Mouse (Mus musculus) forebrain, embryonic 14.5 days (tissue): Measurements from ENCODE around the gene Prss43. TPM values are rescaled to one million over a fixed set of nuclear protein-coding genes. Genes with fewer than 3 reads are reported as not detected.

ENCODE experiments used
- ATAC-seq: fragments of 200-750 bp; cut with Nextera tagmentation; 2 replicates; pipeline ENCODE4 v1.8.0; 2017; ENCODE audit warnings: mild to moderate bottlenecking, moderate library complexity
- DNase-seq: peaks from one replicate; pipeline ENCODE4 v3.0.0-alpha.2; 2015; ENCODE audit warnings: low spot score
- H3K27ac ChIP-seq: fragments of 300-500 bp; sonication (generic); 2 replicates; pipeline ENCODE4 v1.5.1; 2014; ENCODE audit warnings: low read depth, mild to moderate bottlenecking, control low read depth, low read length, moderate library complexity
- H3K27me3 ChIP-seq: fragments of 300-500 bp; sonication (generic); replicated peaks from 2 replicates; pipeline ENCODE4 v1.6.1; 2014; ENCODE audit warnings: low read length, control low read depth, mixed read lengths; ENCODE audit not compliant: control insufficient read depth, insufficient read depth
- H3K36me3 ChIP-seq: fragments of 300-500 bp; sonication (generic); 2 replicates; pipeline ENCODE4 v1.6.1; 2014; ENCODE audit warnings: low read length, control low read depth; ENCODE audit not compliant: control insufficient read depth, insufficient read depth
- H3K4me1 ChIP-seq: fragments of 300-500 bp; sonication (generic); 2 replicates; pipeline ENCODE4 v1.6.1; 2014; ENCODE audit warnings: antibody characterized with exemption, low read length, control low read depth; ENCODE audit not compliant: control insufficient read depth, insufficient read depth
- H3K4me2 ChIP-seq: fragments of 300-500 bp; sonication (generic); 2 replicates; pipeline ENCODE4 v1.6.1; 2014; ENCODE audit warnings: mild to moderate bottlenecking, control low read depth, low read length
- H3K4me3 ChIP-seq: fragments of 300-500 bp; sonication (generic); 2 replicates; pipeline ENCODE4 v1.5.1; 2014; ENCODE audit warnings: low read depth, low read length, control low read depth
- H3K9ac ChIP-seq: fragments of 300-500 bp; sonication (generic); 2 replicates; pipeline ENCODE4 v1.6.1; 2014; ENCODE audit warnings: mild to moderate bottlenecking, low read length, control low read depth, moderate library complexity
- H3K9me3 ChIP-seq: fragments of 300-500 bp; sonication (generic); replicated peaks from 2 replicates; pipeline ENCODE4 v1.6.1; 2016; ENCODE audit warnings: low read length, control low read depth, mixed read lengths; ENCODE audit not compliant: control insufficient read depth
- WGBS: fragments of 180-500 bp; shearing (Covaris S2); extraction: QIAGEN DNeasy Blood & Tissue Kit; methylation state at CpG from one replicate; pipeline ENCODE4 v1.1.7; 2014; 5-methylcytosine and 5-hydroxymethylcytosine counted together
- polyA plus RNA-seq: library from polyadenylated mRNA; unstranded; fragments of >200 nt; fragmentation: Nextera tagmentation; extraction: Ambion mirVana; gene quantifications from 2 replicates; pipeline ENCODE4 v1.2.1, GENCODE M21; 2014

Prss43 gene
- polyA plus RNA-seq, 1 experiment from 2014 or later, result not detected

DNA sequence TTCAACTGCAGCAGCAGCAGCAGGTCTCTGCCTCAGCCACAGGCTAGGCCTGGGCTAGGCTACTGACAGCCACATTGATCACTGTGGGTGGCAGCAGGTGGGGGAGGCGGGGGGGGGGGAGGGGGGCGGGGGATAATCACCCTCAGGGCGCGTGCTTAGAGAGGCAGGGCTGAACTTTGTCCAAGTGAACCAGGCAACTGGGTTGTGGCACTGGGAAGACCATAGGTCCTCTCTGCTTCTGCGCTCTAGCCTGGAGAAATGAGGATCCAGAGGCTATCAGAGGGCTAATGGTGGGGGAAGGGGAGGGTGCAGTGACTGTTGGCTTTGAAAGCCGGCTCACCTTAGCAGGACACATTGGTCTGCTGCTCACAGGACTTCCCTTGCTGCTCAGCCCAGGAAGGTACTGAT, 48.8 kb downstream of the Prss43 start:
- 28% methylated on average over 4 of the region's 6 CpGs for WGBS
- no peak overlapping the region for H3K9ac ChIP-seq
- no peak; the same call in 1 of the 2 replicates for ATAC-seq

DNA sequence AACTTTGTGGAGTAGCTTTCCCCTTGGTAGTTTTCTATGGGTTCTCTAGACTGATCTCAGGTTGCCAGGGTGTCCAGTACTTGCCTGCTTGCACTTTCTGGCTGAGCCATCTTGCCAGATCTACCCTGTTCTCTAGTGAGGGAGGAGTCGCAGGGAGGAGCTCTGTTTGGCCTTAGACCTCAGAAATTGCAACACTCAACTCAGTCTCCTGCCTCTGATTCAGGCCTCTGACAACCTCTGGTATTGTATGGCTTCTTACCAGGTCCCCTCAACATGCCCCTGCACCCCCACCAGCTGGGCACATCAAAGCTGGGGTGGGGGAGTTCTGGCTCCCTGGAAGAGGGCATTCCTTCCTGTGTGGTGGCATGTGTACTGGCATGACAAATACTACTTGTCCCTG, 50.9 kb downstream of the Prss43 start:
- Histone ChIP-seq H3K36me3 (no peaks in the 10 kb centered on the region), H3K27me3 (peaks cover 38% of the 10 kb centered on the region), H3K9ac (no peak overlapping the region), H3K4me3 (no peak overlapping the region), H3K9me3 (no peaks in the 10 kb centered on the region), H3K4me2 (no peak overlapping the region), H3K27ac (no peak overlapping the region), H3K4me1 (peaks cover 12% of the 10 kb centered on the region)
- no peak for DNase-seq
- 100% methylated on average over 1 of the region's 1 CpGs for WGBS
- ATAC-seq, result no peak

More for the DNA sequence above, 48.8 kb downstream of the Prss43 start:
- no peak overlapping the region for H3K4me3 ChIP-seq
- H3K4me1 ChIP-seq, result peaks cover 12% of the 10 kb centered on the region
- H3K36me3 ChIP-seq, result no peaks in the 10 kb centered on the region
- H3K27ac ChIP-seq, result no peak overlapping the region
- H3K9me3 ChIP-seq, result no peaks in the 10 kb centered on the region
- DNase-seq, result no peak
- peaks cover 31% of the 10 kb centered on the region for H3K27me3 ChIP-seq
- no peak overlapping the region for H3K4me2 ChIP-seq

DNA sequence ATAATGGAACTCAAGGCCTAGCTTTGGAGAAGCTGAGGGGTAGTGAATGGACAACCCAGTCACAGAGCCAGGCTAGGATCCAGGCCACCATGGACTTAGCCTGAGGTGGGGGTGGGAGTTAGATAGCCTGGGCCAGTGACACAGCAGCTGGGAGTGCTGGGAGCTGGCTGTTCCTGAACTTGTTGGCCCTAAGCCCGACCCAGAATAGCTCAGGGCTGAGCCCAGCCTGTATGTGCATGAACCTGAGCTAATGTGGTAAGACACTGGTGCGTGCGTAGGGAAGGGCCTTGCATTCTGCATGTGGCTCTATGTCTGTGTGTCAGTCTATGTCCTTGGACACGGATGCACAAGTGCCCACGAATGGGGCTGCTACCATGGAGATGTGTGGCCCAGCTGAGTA, 51.4 kb downstream of the Prss43 start:
- Histone ChIP-seq H3K36me3 (no peaks in the 10 kb centered on the region), H3K4me2 (no peak overlapping the region), H3K9ac (no peak overlapping the region), H3K27me3 (peaks cover 33% of the 10 kb centered on the region), H3K27ac (no peak overlapping the region), H3K9me3 (no peaks in the 10 kb centered on the region), H3K4me3 (no peak overlapping the region), H3K4me1 (peaks cover 12% of the 10 kb centered on the region)
- 86% methylated on average over 5 of the region's 5 CpGs for WGBS
- ATAC-seq (no peak), DNase-seq (no peak)

DNA sequence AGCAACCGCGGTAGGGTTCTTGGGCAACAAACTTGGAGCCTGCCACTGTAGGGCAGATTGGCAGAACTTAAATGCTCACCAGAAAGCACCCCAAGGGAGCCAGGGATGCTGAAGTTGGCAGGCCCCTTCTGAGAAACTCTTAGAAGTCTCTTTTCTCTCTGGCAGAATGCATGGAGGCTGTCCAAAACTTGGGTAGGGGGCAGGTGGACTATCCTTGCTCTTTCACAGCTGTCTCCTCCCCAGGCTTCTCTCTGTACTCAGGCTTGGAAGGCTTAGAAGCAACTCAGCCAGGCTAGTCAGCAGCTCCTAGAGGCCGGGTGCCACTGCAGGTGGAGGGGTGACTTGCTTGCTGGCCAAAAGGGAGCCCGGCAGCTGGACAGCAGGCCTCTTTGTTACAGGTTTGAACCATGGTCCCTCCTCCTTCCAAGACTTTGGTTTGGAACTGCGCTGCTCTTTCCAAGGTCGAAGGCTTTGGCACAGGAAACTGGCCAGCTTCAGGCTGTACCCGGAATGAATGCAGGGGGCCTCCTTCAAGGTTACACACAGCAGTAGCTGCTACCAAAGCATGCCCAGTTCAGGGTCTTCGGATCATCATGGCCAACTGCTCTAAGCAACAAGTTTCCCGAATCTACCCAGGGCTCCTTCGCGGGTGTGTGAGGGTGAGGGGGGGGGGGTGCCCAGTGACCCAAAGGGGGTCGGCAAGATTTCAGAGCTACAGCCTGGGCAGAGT, 52.9 kb downstream of the Prss43 start, which contains the start of gene Als2cl:
TSS of gene Als2cl (plus strand) at position 680 of the 730 bp plus-strand sequence.
- Histone ChIP-seq H3K27ac (no peak within 1 kb of the TSS), H3K27me3 (peaks cover 27% of the 10 kb centered on the region), H3K36me3 (no peaks in the 10 kb centered on the region), H3K4me2 (peak within 1 kb of the TSS; percentile 76), H3K4me1 (peaks cover 5% of the 10 kb centered on the region), H3K4me3 (peak within 1 kb of the TSS; percentile 38), H3K9me3 (no peaks in the 10 kb centered on the region), H3K9ac (peak within 1 kb of the TSS; percentile 41; the same call in 1 of the 2 replicates)
- no peak for DNase-seq
- peak; percentile 11; the same call in 1 of the 2 replicates for ATAC-seq
- 13% methylated on average over 12 of the region's 12 CpGs for WGBS

DNA sequence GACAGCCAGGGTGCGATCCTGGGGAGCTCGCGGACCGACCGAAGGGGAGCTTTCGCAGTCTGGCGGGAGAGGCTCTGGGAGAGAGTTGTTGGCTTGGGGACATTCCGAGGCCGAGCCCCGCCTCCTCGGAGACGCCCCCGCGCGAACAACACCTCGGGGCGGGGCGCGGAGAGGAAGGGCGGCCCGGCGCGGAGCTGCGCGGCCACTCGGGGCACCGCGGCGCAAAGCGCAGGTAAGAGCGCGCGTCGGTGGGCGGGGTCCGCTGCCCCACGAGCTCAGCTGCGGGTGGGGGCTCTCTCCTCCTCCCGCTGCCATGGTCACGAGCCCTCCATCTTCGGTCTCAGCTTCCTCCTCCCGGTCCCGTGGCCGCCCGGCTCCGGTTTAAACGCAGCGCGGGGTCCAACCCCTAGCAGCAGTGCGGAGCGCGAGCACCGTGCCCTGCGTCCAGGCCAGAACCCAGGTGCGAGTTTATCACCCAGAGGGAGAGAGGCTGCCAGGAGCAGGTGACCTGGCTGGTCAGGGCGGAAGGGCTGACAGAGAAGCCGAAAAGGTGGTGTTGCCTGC, 53.6 kb downstream of the Prss43 start, which contains the start of gene Tmie:
TSS of gene Tmie (minus strand) at position 116 of the 564 bp plus-strand sequence.
- peak within 1 kb of the TSS; percentile 41; the same call in 1 of the 2 replicates for H3K9ac ChIP-seq
- WGBS, result under 1% methylated on average over 53 of the region's 57 CpGs
- H3K27me3 ChIP-seq, result peaks cover 27% of the 10 kb centered on the region
- no peaks in the 10 kb centered on the region for H3K4me1 ChIP-seq
- H3K4me3 ChIP-seq, result peak within 1 kb of the TSS; percentile 38
- H3K27ac ChIP-seq, result no peak within 1 kb of the TSS
- no peak for DNase-seq
- peak within 1 kb of the TSS; percentile 76 for H3K4me2 ChIP-seq
- H3K36me3 ChIP-seq, result no peaks in the 10 kb centered on the region
- peak; percentile 23; the same call in 1 of the 2 replicates for ATAC-seq
- H3K9me3 ChIP-seq, result no peaks in the 10 kb centered on the region

DNA sequence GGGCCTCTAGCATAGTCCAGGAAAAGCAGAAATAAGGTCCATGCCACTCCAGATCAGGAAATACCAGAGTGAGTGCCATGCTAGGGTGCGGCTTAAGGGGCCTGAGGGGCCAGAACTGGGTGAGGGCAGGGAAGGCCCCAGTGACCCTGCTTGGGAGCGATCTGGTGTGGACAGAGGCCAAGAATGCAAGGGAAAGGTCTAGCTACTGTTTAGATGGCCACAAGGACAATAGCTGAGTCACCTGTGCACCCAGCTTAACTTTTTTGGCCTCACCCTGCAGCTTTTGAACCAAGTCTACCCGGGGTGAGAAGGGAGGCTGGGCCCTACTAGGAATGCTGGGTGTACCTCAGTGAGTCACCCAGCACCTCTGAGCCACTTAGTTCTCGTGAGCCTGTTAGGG, 54.3 kb downstream of the Prss43 start:
- no peaks in the 10 kb centered on the region for H3K9me3 ChIP-seq
- H3K9ac ChIP-seq, result no peak overlapping the region
- DNase-seq (no peak), ATAC-seq (no peak)
- H3K4me2 ChIP-seq, result peak overlapping the region; percentile 76; the same call in 1 of the 2 replicates
- no peak overlapping the region for H3K4me3 ChIP-seq
- H3K36me3 ChIP-seq, result no peaks in the 10 kb centered on the region
- 74% methylated on average over 4 of the region's 4 CpGs for WGBS
- H3K4me1 ChIP-seq, result no peaks in the 10 kb centered on the region
- peaks cover 27% of the 10 kb centered on the region for H3K27me3 ChIP-seq
- no peak overlapping the region for H3K27ac ChIP-seq

Other genes with a start within 250 kb of the Prss43 start
- 25.3 and 26.8 TPM in 2 replicates for gene Nradd, start 202.2 kb upstream of the Prss43 start, polyA plus RNA-seq
- 0.86 and 2.7 TPM in 2 replicates for gene Nbeal2, start 172.5 kb upstream of the Prss43 start, polyA plus RNA-seq
- 119 and 120 TPM in 2 replicates for gene Ccdc12, start 170.2 kb upstream of the Prss43 start, polyA plus RNA-seq
- 0.33 TPM in 1 of 2 replicates, not detected in the other for gene Myl3, start 84.8 kb upstream of the Prss43 start, polyA plus RNA-seq
- gene Pth1r, start 79.5 kb upstream of the Prss43 start, polyA plus RNA-seq, result 4.0 and 4.7 TPM in 2 replicates
- gene Prss42, start 28.5 kb upstream of the Prss43 start, polyA plus RNA-seq, result not detected in 2 replicates
- not detected in 2 replicates for gene Prss44, start 12.7 kb upstream of the Prss43 start, polyA plus RNA-seq
- gene Prss45, start 7.9 kb downstream of the Prss43 start, polyA plus RNA-seq, result 0.38 TPM in 1 of 2 replicates, not detected in the other
- not detected in 2 replicates for gene Prss46, start 17.8 kb downstream of the Prss43 start, polyA plus RNA-seq
- not detected in 2 replicates for gene Prss50, start 31.3 kb downstream of the Prss43 start, polyA plus RNA-seq
- gene Als2cl, start 53.2 kb downstream of the Prss43 start, polyA plus RNA-seq, result 0.54 and 0.62 TPM in 2 replicates
- gene Tmie, start 53.4 kb downstream of the Prss43 start, polyA plus RNA-seq, result 0.30 and 0.40 TPM in 2 replicates
- not detected in 2 replicates for gene Fam240a, start 90.2 kb downstream of the Prss43 start, polyA plus RNA-seq
- gene Tdgf1, start 119.5 kb downstream of the Prss43 start, polyA plus RNA-seq, result not detected in 2 replicates
- 0.33 and 0.37 TPM in 2 replicates for gene Lrrc2, start 124.9 kb downstream of the Prss43 start, polyA plus RNA-seq
- not detected in 2 replicates for gene Rtp3, start 163.9 kb downstream of the Prss43 start, polyA plus RNA-seq
- gene Ltf, start 192.6 kb downstream of the Prss43 start, polyA plus RNA-seq, result 0.42 and 0.90 TPM in 2 replicates
- gene Ccrl2, start 230.8 kb downstream of the Prss43 start, polyA plus RNA-seq, result 1.3 and 1.4 TPM in 2 replicates